Mouse (Mus musculus) ES-E14 (cell line): ENCODE measurements around the gene Faim. TPM values are rescaled to one million over a fixed set of nuclear protein-coding genes. Genes with fewer than 3 reads are reported as not detected.

Experiments
- DNase-seq: peaks from one replicate; pipeline ENCODE4 v3.0.0-alpha.2; 2013; ENCODE audit warnings: low read depth, low spot score
- H3K27ac ChIP-seq: 2 replicates; pipeline ENCODE4 v1.5.1; 2012; ENCODE audit warnings: low read depth, mild to moderate bottlenecking, low read length, moderate library complexity, mixed read lengths; ENCODE audit not compliant: poor library complexity, insufficient read depth, severe bottlenecking
- H3K36me3 ChIP-seq: 2 replicates; pipeline ENCODE4 v1.6.1; 2012; ENCODE audit warnings: mild to moderate bottlenecking, low read length, moderate library complexity, mixed read lengths; ENCODE audit not compliant: control insufficient read depth, poor library complexity, insufficient read depth, severe bottlenecking
- H3K4me1 ChIP-seq, 2 experiments: fragments of 150-350 bp in 1 of 2; sonication (generic) in 1 of 2; 2 replicates each; pipeline ENCODE4 v1.6.1; 2012; ENCODE audit warnings: low read length in 2 of 2, mild to moderate bottlenecking in 1 of 2, mixed read lengths in 1 of 2; ENCODE audit not compliant: control insufficient read depth in 2 of 2, insufficient read depth in 2 of 2, poor library complexity in 1 of 2
- H3K4me3 ChIP-seq, 2 experiments: fragments of 150-350 bp in 1 of 2; sonication (generic) in 1 of 2; 2 replicates each; pipeline ENCODE4 v1.5.1; 2012; ENCODE audit warnings: low read length in 2 of 2, low read depth in 1 of 2, mild to moderate bottlenecking in 1 of 2, mixed read lengths in 1 of 2; ENCODE audit not compliant: insufficient read depth in 1 of 2, poor library complexity in 1 of 2, severe bottlenecking in 1 of 2
- H3K9ac ChIP-seq: 2 replicates; pipeline ENCODE4 v1.6.1; 2012; ENCODE audit warnings: low read depth, mild to moderate bottlenecking, low read length, mixed read lengths; ENCODE audit not compliant: poor library complexity, insufficient read depth, severe bottlenecking
- H3K9me3 ChIP-seq: fragments of 150-350 bp; sonication (generic); 2 replicates; pipeline ENCODE4 v1.6.1; 2012; ENCODE audit warnings: low read depth, mild to moderate bottlenecking, low read length; ENCODE audit not compliant: control insufficient read depth, insufficient read depth
- CHD2 ChIP-seq: IDR thresholded peaks from 2 replicates; pipeline ENCODE4 v1.6.1; 2014; ENCODE audit warnings: mild to moderate bottlenecking, low read depth, low read length, inconsistent platforms
- HCFC1 ChIP-seq: IDR thresholded peaks from 2 replicates; pipeline ENCODE4 v1.6.1; 2012; ENCODE audit warnings: low read length, inconsistent platforms, borderline replicate concordance; ENCODE audit not compliant: insufficient read depth
- MAFK ChIP-seq: IDR thresholded peaks from 2 replicates; pipeline ENCODE4 v1.6.1; 2014; ENCODE audit warnings: mild to moderate bottlenecking, low read depth, low read length, inconsistent platforms; ENCODE audit not compliant: insufficient read depth
- ZC3H11A ChIP-seq: IDR thresholded peaks from 2 replicates; pipeline ENCODE4 v1.6.1; 2012; ENCODE audit warnings: low read depth, mild to moderate bottlenecking, inconsistent platforms, low read length, borderline replicate concordance
- ZNF384 ChIP-seq: IDR thresholded peaks from 2 replicates; pipeline ENCODE4 v1.6.1; 2012; ENCODE audit warnings: low read depth, low read length, inconsistent platforms
- in situ Hi-C, 2 experiments: fragments of 600-800 bp; cut with MboI; formaldehyde crosslinking; loops; one replicate each; pipeline ENCODE4 v1.15.1; 2025; ENCODE audit warnings: low sequenced_read_pairs in 2 of 2, inconsistent platforms in 1 of 2; ENCODE audit not compliant: unreplicated experiment in 2 of 2
- total RNA-seq: library from RNA; depleted of rRNA; stranded (reverse); fragments of 300-350 nt; gene quantifications from 2 replicates; pipeline ENCODE4 v1.2.3, GENCODE M21; 2012; rRNA removed

Faim gene
- total RNA-seq, 1 experiment = 30.9 TPM

GRCm38 (mm10) chr9:99048724-99049250 lies 62.6 kb downstream of the Faim start:
- peaks cover 27% of the 10 kb centered on the region for H3K36me3 ChIP-seq
- TF ChIP-seq MAFK (no peak), ZC3H11A (no peak), ZNF384 (no peak), HCFC1 (no peak), CHD2 (no peak)
- H3K9me3 ChIP-seq = no peaks in the 10 kb centered on the region
- H3K4me1 ChIP-seq = no peaks in the 10 kb centered on the region
- no peak overlapping the region for H3K27ac ChIP-seq
- no peak for DNase-seq
- no peak overlapping the region for H3K9ac ChIP-seq
- no peak overlapping the region for H3K4me3 ChIP-seq
- in situ Hi-C loops = no loop called here

DNA sequence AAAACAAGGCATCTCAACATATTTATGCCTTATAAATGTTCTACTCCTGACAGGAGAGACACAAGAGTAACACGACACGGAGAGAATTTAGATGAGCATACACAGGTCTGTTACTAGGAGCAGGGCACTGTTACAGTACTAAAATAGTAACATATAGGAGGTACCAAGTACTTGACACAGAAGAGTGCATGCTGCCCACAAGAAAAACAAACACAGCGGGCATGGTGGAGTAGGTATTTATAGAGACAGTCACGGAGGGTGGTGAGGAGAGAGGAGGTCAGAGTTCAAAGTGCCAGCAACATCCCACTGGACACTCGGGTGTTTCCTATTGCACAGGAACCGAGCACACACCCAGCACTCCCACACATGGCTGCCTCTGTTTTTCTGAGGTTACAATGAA lies 63.6 kb downstream of the Faim start:
- H3K9ac ChIP-seq = no peak overlapping the region
- H3K4me1 ChIP-seq = no peaks in the 10 kb centered on the region
- in situ Hi-C loops = loop anchor here in 1 of 2 experiments (25.0 kb wide), 1 partner anchor 188 kb away; the partner anchor contains the start of genes Cep70 and Faiml
- H3K4me3 ChIP-seq = no peak overlapping the region
- no peak overlapping the region for H3K27ac ChIP-seq
- peaks cover 26% of the 10 kb centered on the region for H3K36me3 ChIP-seq
- no peak for DNase-seq
- no peaks in the 10 kb centered on the region for H3K9me3 ChIP-seq
- TF ChIP-seq ZNF384 (no peak), MAFK (no peak), ZC3H11A (no peak), HCFC1 (no peak), CHD2 (no peak)

Other genes starting within 250 kb of the Faim start
- 0.26 and 0.58 TPM in 2 replicates for gene Prr23a1, start 143.9 kb upstream of the Faim start, total RNA-seq
- gene Prr23a2, start 129.9 kb upstream of the Faim start, total RNA-seq = 0.26 and 1.6 TPM in 2 replicates
- gene Prr23a3, start 121.6 kb upstream of the Faim start, total RNA-seq = 1.6 and 2.1 TPM in 2 replicates
- 0.18 TPM in 1 of 2 replicates, not detected in the other for gene 7420426K07Rik, start 83.3 kb upstream of the Faim start, total RNA-seq
- 0.36 TPM in 1 of 2 replicates, not detected in the other for gene Foxl2, start 31.1 kb upstream of the Faim start, total RNA-seq
- not detected in 2 replicates for gene Gm1123, start 49.3 kb downstream of the Faim start, total RNA-seq
- gene Pik3cb, start 154.2 kb downstream of the Faim start, total RNA-seq = 7.6 and 10.2 TPM in 2 replicates